Mouse (Mus musculus) kidney, postnatal 4 days (tissue): ENCODE results near the gene Sun2.

Experiments
- DNase-seq, 2 experiments: peaks; one replicate each; pipeline ENCODE4 v3.0.0; 2021; ENCODE audit warnings: mixed read lengths in 2 of 2

The Sun2 gene

GRCm38 (mm10) chr15:79720796-79721195, 21.5 kb downstream of the Sun2 start:
- no peak for DNase-seq

GRCm38 (mm10) chr15:79720267-79720666, 22.1 kb downstream of the Sun2 start:
- no peak for DNase-seq

GRCm38 (mm10) chr15:79716710-79717109, 25.6 kb downstream of the Sun2 start:
- no peak for DNase-seq

- DNase-seq: no peak
Measured at GRCm38 (mm10) chr15:79715646-79716045, 26.7 kb downstream of the Sun2 start.

- DNase-seq: no peak
Measured at GRCm38 (mm10) chr15:79708229-79708822, 34.0 kb downstream of the Sun2 start.

- DNase-seq: no peak
Measured at GRCm38 (mm10) chr15:79706603-79707214, 35.6 kb downstream of the Sun2 start.

- DNase-seq: no peak
Measured at GRCm38 (mm10) chr15:79697558-79698187, 44.7 kb downstream of the Sun2 start.

GRCm38 (mm10) chr15:79697011-79697410, 45.3 kb downstream of the Sun2 start:
- DNase-seq: peak in 1 of 2 experiments; percentile 23

- DNase-seq: no peak
Measured at GRCm38 (mm10) chr15:79696508-79696907, 45.8 kb downstream of the Sun2 start.

- DNase-seq: no peak
Measured at GRCm38 (mm10) chr15:79695516-79695915, 46.8 kb downstream of the Sun2 start.

GRCm38 (mm10) chr15:79694512-79694911, 47.8 kb downstream of the Sun2 start:
- DNase-seq: no peak

- DNase-seq: no peak
Measured at GRCm38 (mm10) chr15:79693740-79694139, 48.6 kb downstream of the Sun2 start.

GRCm38 (mm10) chr15:79692334-79692733, 50.0 kb downstream of the Sun2 start:
- DNase-seq: no peak

GRCm38 (mm10) chr15:79691023-79691508, 51.3 kb downstream of the Sun2 start:
- no peak for DNase-seq

GRCm38 (mm10) chr15:79690426-79691022, 51.8 kb downstream of the Sun2 start, which contains the start of gene Gtpbp1:
Gene Gtpbp1 (plus strand): TSS chr15:79690845.
- peak; percentile 96 to 97 for DNase-seq

GRCm38 (mm10) chr15:79689662-79690425, 52.5 kb downstream of the Sun2 start:
- no peak for DNase-seq

- no peak for DNase-seq
Measured at GRCm38 (mm10) chr15:79688268-79688956, 53.9 kb downstream of the Sun2 start.

GRCm38 (mm10) chr15:79687646-79688267, 54.6 kb downstream of the Sun2 start, which contains the start of gene Josd1:
Gene Josd1 (minus strand): TSS chr15:79687919.
- peak; percentile 96 to 97 for DNase-seq

- no peak for DNase-seq
Measured at GRCm38 (mm10) chr15:79687175-79687574, 55.2 kb downstream of the Sun2 start.

GRCm38 (mm10) chr15:79686046-79686869, 56.1 kb downstream of the Sun2 start:
- no peak for DNase-seq
